Mouse (Mus musculus): ENCODE measurements around the gene Tamm41. TPM values are rescaled to one million over a fixed set of nuclear protein-coding genes. Genes with fewer than 3 reads are reported as not detected.

Tamm41 gene
- polyA plus RNA-seq, 1 experiment: 19.1 TPM

- DNase-seq: peak; percentile 39
- WGBS: 46% methylated on average over 3 of the region's 3 CpGs
- no peak for TF ChIP-seq POLR2A (IDR thresholded peaks at IDR 0.05; ENCODE audit: borderline replicate concordance, extremely low read depth, low read depth, low read length)
- no peak for TF ChIP-seq CTCF (IDR thresholded peaks at IDR 0.05; ENCODE audit: insufficient read depth, low read length)
- H3K4me3 ChIP-seq (replicated peaks; ENCODE audit: extremely low read depth, low read depth, low read length): no peak overlapping the region
- no peaks in the 10 kb centered on the region for H3K4me1 ChIP-seq (ENCODE audit: control insufficient read depth, insufficient read depth, low read length)
Measured at GRCm38 (mm10) chr6:114988619-114988980, 49.1 kb downstream of the Tamm41 start.

GRCm38 (mm10) chr6:114987966-114988618, 49.6 kb downstream of the Tamm41 start:
- TF ChIP-seq POLR2A (IDR thresholded peaks at IDR 0.05; ENCODE audit: borderline replicate concordance, extremely low read depth, low read depth, low read length) (no peak), CTCF (IDR thresholded peaks at IDR 0.05; ENCODE audit: insufficient read depth, low read length) (no peak)
- Histone ChIP-seq H3K4me3 (replicated peaks; ENCODE audit: extremely low read depth, low read depth, low read length) (no peak overlapping the region), H3K4me1 (ENCODE audit: control insufficient read depth, insufficient read depth, low read length) (no peaks in the 10 kb centered on the region)
- peak; percentile 45 for DNase-seq
- WGBS: 57% methylated on average over 7 of the region's 7 CpGs

GRCm38 (mm10) chr6:114982671-114983070, 55.0 kb downstream of the Tamm41 start:
- whole genome bisulfite sequencing: 54% methylated on average over 7 of the region's 7 CpGs
- DNase-seq: no peak
- H3K4me1 ChIP-seq (ENCODE audit: control insufficient read depth, insufficient read depth, low read length): no peaks in the 10 kb centered on the region
- TF ChIP-seq POLR2A (IDR thresholded peaks at IDR 0.05; ENCODE audit: borderline replicate concordance, extremely low read depth, low read depth, low read length) (no peak), CTCF (IDR thresholded peaks at IDR 0.05; ENCODE audit: insufficient read depth, low read length) (no peak)
- H3K4me3 ChIP-seq (replicated peaks; ENCODE audit: extremely low read depth, low read depth, low read length): no peak overlapping the region

GRCm38 (mm10) chr6:114979715-114980114, 58.0 kb downstream of the Tamm41 start:
- Histone ChIP-seq H3K4me3 (replicated peaks; ENCODE audit: extremely low read depth, low read depth, low read length) (no peak overlapping the region), H3K4me1 (ENCODE audit: control insufficient read depth, insufficient read depth, low read length) (no peaks in the 10 kb centered on the region)
- DNase-seq: no peak
- 58% methylated on average over 1 of the region's 1 CpGs for WGBS
- no peak for TF ChIP-seq POLR2A (IDR thresholded peaks at IDR 0.05; ENCODE audit: borderline replicate concordance, extremely low read depth, low read depth, low read length)
- TF ChIP-seq CTCF (IDR thresholded peaks at IDR 0.05; ENCODE audit: insufficient read depth, low read length): no peak

- TF ChIP-seq CTCF (IDR thresholded peaks at IDR 0.05; ENCODE audit: insufficient read depth, low read length) (no peak), POLR2A (IDR thresholded peaks at IDR 0.05; ENCODE audit: borderline replicate concordance, extremely low read depth, low read depth, low read length) (no peak)
- WGBS: 68% methylated on average over 7 of the region's 7 CpGs
- H3K4me3 ChIP-seq (replicated peaks; ENCODE audit: extremely low read depth, low read depth, low read length): no peak overlapping the region
- no peaks in the 10 kb centered on the region for H3K4me1 ChIP-seq (ENCODE audit: control insufficient read depth, insufficient read depth, low read length)
- no peak for DNase-seq
Measured at GRCm38 (mm10) chr6:114976915-114977419, 60.7 kb downstream of the Tamm41 start.

GRCm38 (mm10) chr6:114974331-114974730, 63.3 kb downstream of the Tamm41 start:
- DNase-seq: no peak
- TF ChIP-seq CTCF (IDR thresholded peaks at IDR 0.05; ENCODE audit: insufficient read depth, low read length): no peak
- no peak for TF ChIP-seq POLR2A (IDR thresholded peaks at IDR 0.05; ENCODE audit: borderline replicate concordance, extremely low read depth, low read depth, low read length)
- WGBS: 93% methylated on average over 1 of the region's 1 CpGs
- 0 out of 2 replicates have a peak, but pooled peaks cover 3% of the 10 kb centered on the region for H3K4me1 ChIP-seq (ENCODE audit: control insufficient read depth, insufficient read depth, low read length)
- H3K4me3 ChIP-seq (replicated peaks; ENCODE audit: extremely low read depth, low read depth, low read length): no peak overlapping the region

- DNase-seq: no peak
- Histone ChIP-seq H3K4me1 (ENCODE audit: control insufficient read depth, insufficient read depth, low read length) (0 out of 2 replicates have a peak, but pooled peaks cover 4% of the 10 kb centered on the region), H3K4me3 (replicated peaks; ENCODE audit: extremely low read depth, low read depth, low read length) (no peak overlapping the region)
- no peak for TF ChIP-seq POLR2A (IDR thresholded peaks at IDR 0.05; ENCODE audit: borderline replicate concordance, extremely low read depth, low read depth, low read length)
- no peak for TF ChIP-seq CTCF (IDR thresholded peaks at IDR 0.05; ENCODE audit: insufficient read depth, low read length)
- 79% methylated on average over 1 of the region's 1 CpGs for WGBS
Measured at GRCm38 (mm10) chr6:114972988-114973387, 64.7 kb downstream of the Tamm41 start.

- TF ChIP-seq POLR2A (IDR thresholded peaks at IDR 0.05; ENCODE audit: borderline replicate concordance, extremely low read depth, low read depth, low read length): no peak
- peak; percentile 34 for TF ChIP-seq CTCF (IDR thresholded peaks at IDR 0.05; ENCODE audit: insufficient read depth, low read length)
- WGBS: 67% methylated on average over 5 of the region's 5 CpGs
- H3K4me3 ChIP-seq (replicated peaks; ENCODE audit: extremely low read depth, low read depth, low read length): no peak overlapping the region
- no peak for DNase-seq
- H3K4me1 ChIP-seq (ENCODE audit: control insufficient read depth, insufficient read depth, low read length): 0 out of 2 replicates have a peak, but pooled peaks cover 4% of the 10 kb centered on the region
Measured at GRCm38 (mm10) chr6:114970895-114971294, 66.8 kb downstream of the Tamm41 start.

GRCm38 (mm10) chr6:114970386-114970785, 67.3 kb downstream of the Tamm41 start:
- no peak for DNase-seq
- 27% methylated on average over 6 of the region's 6 CpGs for WGBS
- Histone ChIP-seq H3K4me3 (replicated peaks; ENCODE audit: extremely low read depth, low read depth, low read length) (no peak overlapping the region), H3K4me1 (ENCODE audit: control insufficient read depth, insufficient read depth, low read length) (0 out of 2 replicates have a peak, but pooled peaks cover 4% of the 10 kb centered on the region)
- TF ChIP-seq POLR2A (IDR thresholded peaks at IDR 0.05; ENCODE audit: borderline replicate concordance, extremely low read depth, low read depth, low read length): no peak
- no peak for TF ChIP-seq CTCF (IDR thresholded peaks at IDR 0.05; ENCODE audit: insufficient read depth, low read length)
